Mouse (Mus musculus) embryonic stem cell, embryonic (primary cell): Measurements from ENCODE around the gene Ltbp1.

Experiments
- CTCF ChIA-PET, 4 experiments: fragments of 300-600 bp in 2 of 4; fragments of 350-600 bp in 2 of 4; sonication (Branson Sonifier 250); formaldehyde crosslinking; loops; one replicate each; lab custom pipeline; 2022; ENCODE audit warnings: inconsistent platforms in 2 of 4; lab: Charles Lee
- POLR2A ChIA-PET, 4 experiments: fragments of 300-600 bp in 2 of 4; fragments of 350-600 bp in 2 of 4; sonication (Branson Sonifier 250); formaldehyde crosslinking; loops; one replicate each; lab custom pipeline; 2022; ENCODE audit warnings: antibody characterized with exemption in 4 of 4, inconsistent platforms in 1 of 4; lab: Charles Lee

The Ltbp1 gene

DNA sequence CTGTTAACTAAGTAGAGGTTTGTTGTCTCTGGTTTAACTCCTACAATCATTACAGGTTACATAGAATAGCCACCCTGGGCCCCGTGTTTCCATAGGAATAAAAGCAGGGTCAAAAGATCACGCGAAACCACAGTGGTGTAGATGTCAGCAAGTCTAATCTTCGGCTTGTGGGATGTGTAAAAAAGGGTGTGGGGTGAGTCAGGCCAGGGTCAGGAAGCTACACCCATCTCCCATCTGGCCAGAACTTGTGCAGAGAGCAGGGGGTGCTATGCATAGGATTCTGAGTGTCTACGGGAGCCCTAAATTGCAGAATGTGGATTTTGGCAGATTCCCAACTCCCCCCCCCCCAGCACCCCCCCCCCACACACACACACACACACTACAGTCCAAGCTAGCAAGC, 432.8 kb downstream of the Ltbp1 start:
- ChIA-PET POLR2A (no interaction called here), CTCF (interaction anchor here in 1 of 4 experiments (1.0 kb wide), 1 partner anchor 66 kb away, joined by 3 read pairs; no protein-coding TSS in a partner anchor)

DNA sequence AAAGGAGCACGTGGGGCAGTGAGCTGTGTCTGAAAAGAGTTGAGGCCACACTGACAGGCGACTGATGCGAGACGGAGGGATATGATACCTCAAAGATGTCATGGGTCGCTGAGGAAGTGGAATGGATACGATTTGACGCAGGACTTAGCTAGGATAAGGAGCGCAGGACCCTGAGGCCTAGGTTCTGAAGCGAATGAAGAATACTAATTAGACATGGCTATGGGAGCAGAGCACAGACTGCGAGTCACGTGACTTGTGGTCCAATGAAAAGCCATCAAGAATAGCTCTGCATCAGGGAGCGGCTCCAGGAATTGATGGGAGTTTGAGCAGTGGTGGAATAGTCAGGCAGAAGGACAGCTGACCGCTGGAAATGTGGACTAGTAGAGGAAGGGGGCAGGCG, 433.7 kb downstream of the Ltbp1 start:
- POLR2A ChIA-PET: no interaction called here
- CTCF ChIA-PET: interaction anchor here in 1 of 4 experiments (0.6 kb wide), 1 partner anchor 69 kb away, joined by 3 read pairs; no protein-coding TSS in a partner anchor

DNA sequence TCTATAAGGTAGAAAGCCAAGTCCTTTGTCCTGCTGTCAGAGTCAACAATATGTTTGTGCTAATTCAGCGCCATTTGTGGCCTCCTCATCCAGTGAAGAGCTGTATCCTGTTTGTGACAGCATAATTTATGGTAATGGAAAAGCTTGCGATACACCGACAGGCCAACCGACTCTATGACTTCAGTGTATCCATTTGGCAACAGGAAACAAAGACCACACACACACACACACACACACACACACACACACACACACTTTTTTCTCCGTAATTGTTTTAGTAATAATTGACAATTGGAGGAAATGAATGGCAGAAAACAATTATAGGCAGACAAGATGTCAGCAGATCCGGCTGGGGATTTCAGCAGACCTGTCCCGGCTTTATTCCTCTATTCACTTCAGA, 435.3 kb downstream of the Ltbp1 start:
- ChIA-PET POLR2A (no interaction called here), CTCF (interaction anchor here in 1 of 4 experiments (0.6 kb wide), 1 partner anchor 9 kb away, joined by 3 read pairs; no protein-coding TSS in a partner anchor)

DNA sequence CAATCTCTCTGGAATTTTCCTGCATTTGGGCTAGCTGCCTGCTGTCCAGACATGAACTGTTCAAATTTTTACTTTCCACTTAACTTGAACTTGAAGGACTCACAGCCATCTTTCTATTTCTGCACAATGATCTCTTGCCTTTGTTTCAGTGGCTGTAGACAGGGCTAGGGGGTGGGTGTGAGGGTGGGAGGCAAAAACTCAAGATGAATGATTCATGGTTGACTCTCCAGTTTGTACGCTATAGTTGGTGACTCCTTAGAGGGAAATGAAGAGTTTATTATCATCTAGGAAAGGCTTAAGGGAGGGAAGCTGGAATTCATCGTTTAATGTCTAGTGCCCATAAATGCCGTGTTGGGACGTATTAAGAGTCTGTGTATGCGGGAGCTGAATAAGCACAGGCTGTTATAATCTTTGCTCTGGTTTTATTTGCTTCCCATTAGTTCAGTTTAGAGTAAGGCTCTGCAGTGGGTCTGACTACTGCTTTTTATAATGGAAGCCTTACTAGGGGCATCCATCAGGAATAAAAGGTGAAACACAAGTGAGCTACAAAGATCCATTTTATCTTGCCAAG, 436.0 kb downstream of the Ltbp1 start:
- ChIA-PET POLR2A (no interaction called here), CTCF (no interaction called here)
